Mouse (Mus musculus) liver, embryonic 14.5 days (tissue): ENCODE results near the gene Bri3. TPM values are rescaled to one million over a fixed set of nuclear protein-coding genes. Genes with fewer than 3 reads are reported as not detected.

ENCODE experiments used
- ATAC-seq: fragments of 200-750 bp; cut with Nextera tagmentation; 2 replicates; pipeline ENCODE4 v1.8.0; 2017; ENCODE audit warnings: moderate number of reproducible peaks, mild to moderate bottlenecking, moderate library complexity; ENCODE audit not compliant: insufficient read depth
- DNase-seq, 3 experiments: peaks; one replicate each; pipeline ENCODE4 v3.0.0-alpha.2; 2012 to 2013; ENCODE audit warnings: low read depth in 3 of 3, low spot score in 3 of 3
- H3K27ac ChIP-seq: fragments of 300-500 bp; sonication (generic); 2 replicates; pipeline ENCODE4 v1.5.1; 2014; ENCODE audit warnings: moderate library complexity, mild to moderate bottlenecking, control low read depth, inconsistent platforms
- H3K27me3 ChIP-seq: fragments of 300-500 bp; sonication (generic); 2 replicates; pipeline ENCODE4 v1.6.1; 2014; ENCODE audit warnings: mild to moderate bottlenecking, low read length, moderate library complexity; ENCODE audit not compliant: control insufficient read depth, insufficient read depth
- H3K36me3 ChIP-seq: fragments of 300-500 bp; sonication (generic); replicated peaks from 2 replicates; pipeline ENCODE4 v1.6.1; 2014; ENCODE audit warnings: low read depth; ENCODE audit not compliant: control insufficient read depth, insufficient read depth
- H3K4me1 ChIP-seq, 2 experiments: fragments of 200-500 bp in 1 of 2; fragments of 300-500 bp in 1 of 2; sonication (generic) in 1 of 2; replicated peaks; 2 replicates each; pipeline ENCODE4 v1.6.1; 2012 to 2014; ENCODE audit warnings: antibody characterized with exemption in 1 of 2, inconsistent platforms in 1 of 2, low read length in 1 of 2; ENCODE audit not compliant: control insufficient read depth in 2 of 2, insufficient read depth in 2 of 2
- H3K4me2 ChIP-seq: fragments of 300-500 bp; sonication (generic); 2 replicates; pipeline ENCODE4 v1.6.1; 2014; ENCODE audit warnings: low read depth, mild to moderate bottlenecking, control low read depth, moderate library complexity
- H3K4me3 ChIP-seq, 2 experiments: fragments of 200-500 bp in 1 of 2; fragments of 300-500 bp in 1 of 2; sonication (generic) in 1 of 2; 2 replicates each; pipeline ENCODE4 v1.5.1; 2012 to 2014; ENCODE audit warnings: low read depth in 2 of 2, low read length in 2 of 2, mild to moderate bottlenecking in 2 of 2, control low read depth in 1 of 2, inconsistent platforms in 1 of 2, moderate library complexity in 1 of 2; ENCODE audit not compliant: insufficient read depth in 1 of 2
- H3K9ac ChIP-seq: fragments of 300-500 bp; sonication (generic); replicated peaks from 2 replicates; pipeline ENCODE4 v1.6.1; 2014; ENCODE audit warnings: mild to moderate bottlenecking, control low read depth, moderate library complexity
- H3K9me3 ChIP-seq: fragments of 300-500 bp; sonication (generic); 2 replicates; pipeline ENCODE4 v1.6.1; 2016; ENCODE audit warnings: low read length, mixed read lengths; ENCODE audit not compliant: control insufficient read depth
- CTCF ChIP-seq: IDR thresholded peaks from 2 replicates; pipeline ENCODE4 v1.5.1; 2016; ENCODE audit warnings: antibody characterized with exemption, low read depth, control low read depth
- EP300 ChIP-seq: IDR thresholded peaks from 2 replicates; pipeline ENCODE4 v1.6.1; 2016; ENCODE audit warnings: antibody characterized with exemption, low read depth
- WGBS: fragments of 180-500 bp; shearing (Covaris S2); extraction: QIAGEN DNeasy Blood & Tissue Kit; methylation state at CpG from one replicate; pipeline ENCODE4 v1.1.7; 2014; ENCODE audit not compliant: insufficient replicate concordance; 5-methylcytosine and 5-hydroxymethylcytosine counted together
- polyA plus RNA-seq, 2 experiments: library from polyadenylated mRNA; depleted of rRNA in 1 of 2; stranded (reverse) in 1 of 2; unstranded in 1 of 2; fragments of >200 nt; fragmentation: Nextera tagmentation in 1 of 2; extraction: Ambion mirVana in 1 of 2; gene quantifications; 2 replicates each; pipeline versions ENCODE4 v1.2.1 to v1.2.3; 2012 to 2014

Gene Bri3
- polyA plus RNA-seq (2012; rRNA removed), result 9.0 and 12.1 TPM in 2 replicates
- polyA plus RNA-seq (2014; fragmentation: Nextera tagmentation; extraction: Ambion mirVana), result 15.9 and 18.5 TPM in 2 replicates

GRCm38 (mm10) chr5:144243901-144244487 lies at the start of gene Bri3:
Gene Bri3 (plus strand): TSS chr5:144244437.
- DNase-seq (no peak), ATAC-seq (no peak)
- Histone ChIP-seq H3K27me3 (no peaks in the 10 kb centered on the region), H3K4me2 (no peak within 1 kb of the TSS), H3K27ac (no peak within 1 kb of the TSS), H3K36me3 (no peaks in the 10 kb centered on the region), H3K4me3 (no peak within 1 kb of the TSS), H3K9me3 (no peaks in the 10 kb centered on the region), H3K9ac (no peak within 1 kb of the TSS), H3K4me1 (peaks cover 0 to 4% of the 10 kb centered on the region in 2 experiments; a peak in 2 of 4 replicates)
- TF ChIP-seq CTCF (no peak), EP300 (no peak)
- 72% methylated on average over 7 of the region's 7 CpGs for WGBS

GRCm38 (mm10) chr5:144195567-144195966 lies 48.7 kb upstream of the Bri3 start:
- TF ChIP-seq EP300 (no peak), CTCF (no peak)
- Histone ChIP-seq H3K9ac (no peak overlapping the region), H3K9me3 (no peaks in the 10 kb centered on the region), H3K27ac (no peak overlapping the region), H3K36me3 (no peaks in the 10 kb centered on the region), H3K4me2 (no peak overlapping the region), H3K27me3 (no peaks in the 10 kb centered on the region), H3K4me3 (no peak overlapping the region), H3K4me1 (no peaks in the 10 kb centered on the region)
- WGBS, result 74% methylated on average over 8 of the region's 8 CpGs
- ATAC-seq (no peak), DNase-seq (no peak)

- WGBS, result 83% methylated on average over 11 of the region's 11 CpGs
- Histone ChIP-seq H3K27me3 (no peaks in the 10 kb centered on the region), H3K27ac (no peak overlapping the region), H3K36me3 (no peaks in the 10 kb centered on the region), H3K9me3 (no peaks in the 10 kb centered on the region), H3K9ac (no peak overlapping the region), H3K4me3 (no peak overlapping the region), H3K4me2 (no peak overlapping the region), H3K4me1 (no peaks in the 10 kb centered on the region)
- DNase-seq (no peak), ATAC-seq (no peak)
- TF ChIP-seq CTCF (no peak), EP300 (no peak)
These were observed 43.6 kb upstream of the Bri3 start for GRCm38 (mm10) chr5:144200616-144201015.

GRCm38 (mm10) chr5:144202430-144202829 lies 41.8 kb upstream of the Bri3 start:
- Histone ChIP-seq H3K4me2 (no peak overlapping the region), H3K9ac (no peak overlapping the region), H3K4me3 (no peak overlapping the region), H3K36me3 (no peaks in the 10 kb centered on the region), H3K27me3 (no peaks in the 10 kb centered on the region), H3K4me1 (no peaks in the 10 kb centered on the region), H3K9me3 (no peaks in the 10 kb centered on the region), H3K27ac (no peak overlapping the region)
- no peak for ATAC-seq
- TF ChIP-seq CTCF, result peak; percentile 52
- no peak for TF ChIP-seq EP300
- DNase-seq, result no peak
- 80% methylated on average over 6 of the region's 6 CpGs for WGBS

- WGBS, result 77% methylated on average over 10 of the region's 10 CpGs
- Histone ChIP-seq H3K36me3 (no peaks in the 10 kb centered on the region), H3K9ac (no peak overlapping the region), H3K9me3 (no peaks in the 10 kb centered on the region), H3K27me3 (no peaks in the 10 kb centered on the region), H3K4me3 (no peak overlapping the region), H3K4me1 (no peaks in the 10 kb centered on the region), H3K4me2 (no peak overlapping the region), H3K27ac (no peak overlapping the region)
- TF ChIP-seq CTCF (no peak), EP300 (no peak)
- DNase-seq, result no peak
- ATAC-seq, result no peak
These were observed 40.8 kb upstream of the Bri3 start for GRCm38 (mm10) chr5:144203398-144203959.
